Mouse (Mus musculus): Measurements from ENCODE around the gene Ghr.

DNA sequence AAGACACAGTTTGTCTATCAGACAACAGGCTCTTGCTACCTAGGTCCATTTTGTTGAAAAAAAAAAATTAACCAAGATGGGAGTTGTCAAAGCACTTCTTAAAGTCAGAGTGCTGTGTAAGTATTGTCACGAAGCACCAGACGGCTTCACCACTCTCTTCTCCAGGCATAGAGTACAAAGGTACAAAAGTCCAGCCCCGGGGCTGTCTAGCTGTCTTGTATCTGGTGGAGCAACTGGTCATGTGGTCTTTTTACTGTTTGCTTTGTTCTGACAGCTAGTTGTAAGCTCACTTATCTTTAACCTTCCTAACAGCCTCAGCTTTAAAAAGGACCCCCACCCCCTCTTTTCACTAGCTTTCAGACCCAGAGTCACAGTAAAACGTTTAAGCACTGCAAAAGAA lies 1.1 kb upstream of the Ghr start:
- no peak for TF ChIP-seq CTCF (conservative IDR thresholded peaks at IDR 0.05; ENCODE audit: insufficient read depth, insufficient read length, low read depth, low read length)
- TF ChIP-seq POLR2A (IDR thresholded peaks at IDR 0.05; ENCODE audit: low read depth, low read length), result no peak
